Mouse (Mus musculus) hindlimb bud, embryonic 11.5 days (tissue): ENCODE results near the gene Polr1d.

ENCODE experiments used
- DNase-seq: peaks from one replicate; pipeline ENCODE4 v3.0.0-alpha.2; 2012; ENCODE audit warnings: low read depth, low spot score; ENCODE audit errors: extremely low spot score

The Polr1d gene

GRCm38 (mm10) chr5:147076799-147077165 lies at the start of gene Polr1d:
Gene Polr1d, plus strand, starts transcription at chr5:147077050.
- DNase-seq, result no peak

GRCm38 (mm10) chr5:147031281-147031680 lies 45.6 kb upstream of the Polr1d start:
- no peak for DNase-seq

GRCm38 (mm10) chr5:147033155-147033554 lies 43.7 kb upstream of the Polr1d start:
- no peak for DNase-seq

- no peak for DNase-seq
Observed at GRCm38 (mm10) chr5:147034283-147034682, 42.6 kb upstream of the Polr1d start.

DNA sequence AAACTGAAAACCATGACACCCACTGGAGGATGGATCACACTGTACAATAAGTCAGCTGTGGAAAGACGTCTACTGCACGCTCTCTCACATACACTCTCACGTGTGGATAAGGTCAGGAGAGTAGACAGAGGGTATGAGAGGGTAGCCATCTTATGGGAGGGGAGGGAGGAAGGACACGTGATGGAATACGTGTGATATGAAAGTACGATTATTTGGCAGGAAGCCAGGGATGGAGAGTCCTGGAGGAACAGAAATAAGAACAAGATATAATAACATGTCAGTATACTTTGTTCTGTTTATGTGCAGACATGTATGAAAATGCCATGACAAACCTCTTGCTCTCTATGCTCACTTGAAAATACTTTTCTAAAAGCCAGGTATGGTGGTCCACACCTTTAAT lies 41.5 kb upstream of the Polr1d start:
- DNase-seq, result no peak

DNA sequence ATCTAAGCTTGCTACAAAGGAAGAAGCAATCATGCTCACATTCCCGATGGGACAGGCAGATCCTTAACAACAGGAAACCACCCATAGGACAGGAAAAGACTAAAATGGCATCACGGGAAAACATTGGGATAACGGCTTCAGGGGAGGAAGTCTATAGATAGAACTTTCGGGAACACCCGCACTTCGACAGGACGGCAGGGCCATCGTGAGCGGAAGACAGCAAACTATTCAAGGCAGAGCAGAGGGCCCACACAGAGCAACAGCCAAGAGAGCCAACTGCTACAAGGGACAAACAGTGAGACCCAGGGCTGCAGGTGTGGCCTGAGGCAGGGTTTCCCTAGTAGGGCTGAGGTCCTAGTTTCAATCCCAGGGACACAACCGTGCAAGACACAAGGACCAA lies 40.8 kb upstream of the Polr1d start:
- DNase-seq, result no peak

DNA sequence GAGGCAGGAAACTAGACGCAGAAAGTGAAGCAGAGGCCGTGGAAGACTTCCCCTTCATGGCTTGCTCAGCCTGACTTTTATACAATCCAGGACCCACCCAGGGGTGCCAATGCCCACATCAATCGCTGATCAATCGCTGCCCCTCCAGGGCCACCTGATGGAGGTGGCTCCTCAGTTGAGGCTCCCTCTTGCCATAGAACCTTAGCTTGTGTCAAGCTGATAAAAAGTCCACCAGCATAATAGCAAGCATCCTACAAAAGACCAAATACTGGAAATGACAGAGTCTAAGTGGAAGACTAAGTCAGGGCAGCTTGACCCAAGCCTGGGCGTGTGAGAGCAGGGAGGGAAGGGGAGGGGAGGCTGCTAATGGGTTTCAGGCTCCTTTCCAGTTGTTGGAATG lies 40.2 kb upstream of the Polr1d start:
- no peak for DNase-seq

GRCm38 (mm10) chr5:147037601-147038000 lies 39.2 kb upstream of the Polr1d start:
- no peak for DNase-seq

DNA sequence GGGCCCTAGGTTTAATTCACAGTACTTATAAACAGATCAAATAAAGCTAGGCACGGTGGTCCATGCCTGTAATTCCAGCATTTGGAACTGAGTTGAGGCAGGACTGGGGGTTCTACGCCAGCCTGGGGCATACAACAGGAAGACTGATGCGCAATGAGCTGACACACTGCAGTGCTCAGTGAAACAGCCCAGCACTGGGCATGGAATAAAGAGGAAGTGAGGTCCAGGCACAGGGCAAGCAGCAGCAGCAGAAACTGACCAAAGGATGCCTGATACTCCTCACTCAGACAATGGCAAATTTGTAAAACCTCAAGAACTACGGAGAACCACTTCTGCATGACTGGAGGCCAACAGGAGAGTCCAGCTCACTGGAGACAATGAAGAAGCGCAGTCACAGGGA lies 37.5 kb upstream of the Polr1d start:
- no peak for DNase-seq

- no peak for DNase-seq
Observed at GRCm38 (mm10) chr5:147041965-147042937, 34.6 kb upstream of the Polr1d start.

DNA sequence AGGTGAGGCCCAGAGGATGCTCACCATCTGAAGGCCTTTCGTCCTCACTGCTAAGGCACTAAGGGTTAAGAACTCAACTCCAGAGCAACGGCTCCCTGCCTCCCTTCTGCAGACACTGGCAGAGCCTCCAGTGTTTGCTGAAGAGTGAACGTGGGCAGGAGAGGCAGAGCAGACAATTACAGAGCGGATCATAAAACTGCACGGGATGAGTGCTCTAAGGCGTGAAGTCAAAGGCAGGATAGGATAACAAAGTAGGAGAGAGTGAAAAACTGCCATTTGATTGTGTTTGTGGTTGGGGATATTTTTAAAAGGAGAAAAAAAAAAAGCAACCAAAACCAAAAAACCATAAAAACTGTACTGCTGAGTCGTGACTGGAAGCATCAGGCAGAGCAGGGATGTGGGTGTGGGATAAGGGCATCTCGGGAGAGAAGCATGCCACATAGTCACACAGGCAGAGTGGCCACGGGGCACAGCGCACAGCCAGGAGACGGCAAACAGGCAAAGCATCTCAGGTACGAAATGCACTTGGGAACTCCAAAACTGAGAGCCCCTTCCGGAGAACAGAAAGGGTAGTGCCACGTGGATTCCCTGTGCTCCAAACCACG lies 33.5 kb upstream of the Polr1d start:
- DNase-seq, result no peak

GRCm38 (mm10) chr5:147045311-147045710 lies 31.5 kb upstream of the Polr1d start:
- DNase-seq, result no peak

DNA sequence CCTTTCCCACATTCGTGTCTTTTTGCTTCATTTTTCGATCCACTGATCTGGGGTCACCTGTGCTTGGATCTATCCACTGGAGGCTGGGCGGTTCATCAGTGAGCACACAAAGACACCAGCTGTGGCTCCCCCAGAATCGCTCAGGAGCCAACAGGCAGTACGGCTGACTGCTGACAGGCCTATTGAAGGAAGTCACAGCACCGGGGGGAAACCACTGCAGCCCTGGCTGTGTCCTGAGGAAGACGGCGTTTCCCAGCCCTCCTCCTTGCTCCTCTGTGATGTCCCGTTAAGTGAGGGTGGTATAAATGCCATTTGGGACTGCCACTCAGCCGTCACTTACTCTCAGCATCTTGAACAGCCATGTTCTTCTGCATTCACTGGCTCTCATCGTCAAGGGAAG lies 30.9 kb upstream of the Polr1d start:
- DNase-seq, result no peak

DNA sequence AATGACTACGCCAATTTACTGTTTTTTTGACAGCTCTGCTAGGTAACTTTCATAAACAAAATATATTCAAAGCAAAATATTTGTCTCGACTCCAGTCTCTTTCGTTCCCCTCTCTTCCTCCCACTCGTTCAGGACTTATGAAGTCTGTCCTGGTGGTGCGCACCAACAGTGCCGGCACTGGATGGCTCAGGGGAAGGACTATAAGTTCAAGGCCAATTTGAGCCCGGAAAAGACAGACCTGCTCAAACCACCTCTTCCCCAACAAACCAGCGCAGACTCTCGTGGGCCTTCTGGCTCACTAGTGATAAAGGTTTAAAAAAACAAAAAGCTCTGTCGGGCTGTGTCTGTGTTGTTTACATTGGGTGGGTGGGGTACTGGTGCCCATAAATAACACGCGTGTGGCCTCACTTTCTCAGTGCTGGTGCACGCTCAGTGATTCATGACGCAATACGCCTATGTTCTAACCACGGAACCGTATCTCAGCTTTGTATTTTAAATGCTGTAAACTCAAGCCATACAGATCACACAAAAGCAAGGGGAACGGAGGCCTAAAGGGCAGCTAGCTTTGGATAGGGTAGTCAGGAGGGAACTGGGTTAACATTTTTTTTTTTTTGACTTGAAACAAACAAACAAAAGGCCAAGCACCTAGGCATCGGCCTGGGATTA lies 27.2 kb upstream of the Polr1d start:
- no peak for DNase-seq

- no peak for DNase-seq
Observed at GRCm38 (mm10) chr5:147050816-147051499, 25.9 kb upstream of the Polr1d start.

DNA sequence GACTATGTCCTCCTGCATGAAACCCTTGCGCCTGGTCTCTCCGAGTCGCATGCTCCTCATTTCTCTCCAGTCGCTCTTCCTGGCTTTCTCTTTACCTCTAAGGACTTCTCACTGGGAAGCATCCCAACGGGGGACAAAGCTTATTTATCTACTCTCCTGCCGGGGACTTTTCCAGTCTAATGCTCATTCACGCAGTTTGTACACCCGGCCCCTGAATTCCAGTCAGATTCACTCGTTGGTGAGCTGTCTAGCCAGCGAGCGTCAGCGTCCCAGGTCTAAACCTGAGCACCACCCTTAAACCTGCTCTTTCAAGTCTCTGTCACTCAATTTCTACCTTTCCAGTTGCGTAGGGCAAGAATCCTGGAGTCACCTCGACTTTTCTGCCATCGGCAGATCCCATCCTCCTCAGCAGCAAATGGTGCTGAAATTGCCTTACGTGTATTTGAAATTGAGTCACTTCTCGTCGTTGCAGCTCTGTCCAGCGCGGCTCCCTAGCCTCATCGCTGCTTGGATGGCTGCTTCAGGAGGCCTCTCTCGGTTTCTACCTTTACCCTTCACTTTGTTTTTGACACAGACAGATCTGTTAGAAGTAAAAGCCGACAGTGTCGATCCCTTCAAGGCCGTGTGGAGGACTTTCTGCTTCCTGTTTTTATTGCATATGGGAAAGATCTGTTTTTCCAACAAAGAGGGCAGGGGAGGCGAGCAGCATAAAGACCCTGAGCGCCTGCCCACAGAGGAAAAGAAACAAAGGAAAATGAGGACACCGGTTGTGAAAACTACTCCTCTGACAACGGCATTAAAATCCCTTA lies 25.1 kb upstream of the Polr1d start:
- DNase-seq, result no peak

GRCm38 (mm10) chr5:147052309-147052558 lies 24.6 kb upstream of the Polr1d start:
- DNase-seq, result no peak

DNA sequence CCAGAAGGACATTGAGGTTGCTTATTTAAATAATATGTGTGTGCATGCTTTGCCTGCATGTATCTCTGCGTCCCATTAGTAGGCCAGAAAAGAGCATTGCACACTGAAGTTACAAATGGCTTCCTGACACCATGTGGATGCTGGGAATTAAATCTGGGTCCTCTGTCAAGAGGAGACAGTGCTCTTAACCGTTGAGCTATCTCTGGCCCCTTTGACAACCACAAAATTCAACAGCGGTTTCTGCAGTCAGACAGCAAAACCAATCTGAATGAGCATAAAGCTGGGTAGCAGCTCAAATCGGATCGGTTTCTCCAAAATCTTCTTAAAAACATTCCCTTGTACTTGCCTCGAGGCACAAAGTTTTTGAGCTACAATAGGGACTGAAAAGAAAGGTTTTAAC lies 23.8 kb upstream of the Polr1d start:
- DNase-seq, result no peak

DNA sequence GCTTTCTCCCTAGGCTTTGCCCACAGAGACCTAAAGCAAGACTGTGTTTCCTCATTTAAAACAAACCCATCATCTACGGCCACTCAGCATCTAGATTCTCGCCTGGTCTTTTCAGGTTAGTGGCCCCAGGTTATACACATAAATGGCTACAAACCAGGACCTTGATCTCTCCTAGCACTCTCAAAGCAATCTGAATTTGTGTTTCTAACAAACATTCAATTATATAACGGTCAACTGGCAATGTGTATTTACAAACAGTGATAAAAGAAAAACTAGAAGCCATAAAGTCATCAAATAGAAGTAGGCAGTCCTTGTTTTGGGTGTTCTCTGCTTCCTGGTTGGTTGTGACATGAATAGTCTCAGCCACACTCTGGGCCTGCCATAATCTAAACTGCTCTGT lies 23.4 kb upstream of the Polr1d start:
- no peak for DNase-seq

DNA sequence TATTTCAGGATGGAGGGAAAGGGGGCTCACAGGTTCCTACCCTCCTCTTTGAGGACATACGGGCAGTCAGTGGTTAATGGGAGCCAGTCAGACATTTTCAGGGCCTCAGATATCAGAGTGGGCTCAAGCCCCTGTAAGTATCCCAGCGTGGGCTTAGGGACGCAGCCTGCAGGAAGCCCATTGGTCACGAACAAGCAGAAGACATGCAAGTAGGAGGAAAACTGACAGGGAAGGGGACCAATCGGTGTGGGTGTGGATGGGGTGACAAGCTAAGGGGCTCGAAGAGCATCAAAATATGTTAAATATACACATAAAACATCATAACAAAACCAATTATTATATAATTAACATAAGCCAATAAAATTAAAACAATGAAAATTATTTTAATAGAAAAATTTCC lies 22.5 kb upstream of the Polr1d start:
- DNase-seq, result no peak

DNA sequence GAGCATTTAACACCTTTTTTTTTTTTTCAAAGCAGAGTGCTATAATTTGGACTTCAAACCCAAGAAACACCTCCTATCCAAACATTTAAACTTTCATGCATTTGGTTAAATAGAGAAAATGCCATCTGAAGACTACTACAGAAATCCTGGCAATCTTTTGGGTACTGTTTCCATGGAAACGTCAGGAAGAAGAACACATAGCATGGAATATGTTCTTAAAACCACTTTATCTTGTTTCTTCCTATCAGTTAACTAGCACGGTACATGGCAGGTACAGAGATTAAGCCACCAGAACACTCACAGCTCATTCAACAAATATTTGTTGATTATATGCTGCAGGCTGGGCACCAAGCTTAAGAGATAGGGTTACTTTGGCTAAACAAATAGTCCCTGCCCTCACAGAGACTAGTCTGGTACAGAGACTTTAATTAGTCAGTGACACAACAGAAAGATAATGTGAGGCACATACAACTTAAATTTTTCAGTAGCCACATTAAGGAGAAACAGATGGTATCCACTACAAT lies 22.0 kb upstream of the Polr1d start:
- no peak for DNase-seq
